ENCODE assay signal across 19 mouse cellular contexts in the genomic region with DNA sequence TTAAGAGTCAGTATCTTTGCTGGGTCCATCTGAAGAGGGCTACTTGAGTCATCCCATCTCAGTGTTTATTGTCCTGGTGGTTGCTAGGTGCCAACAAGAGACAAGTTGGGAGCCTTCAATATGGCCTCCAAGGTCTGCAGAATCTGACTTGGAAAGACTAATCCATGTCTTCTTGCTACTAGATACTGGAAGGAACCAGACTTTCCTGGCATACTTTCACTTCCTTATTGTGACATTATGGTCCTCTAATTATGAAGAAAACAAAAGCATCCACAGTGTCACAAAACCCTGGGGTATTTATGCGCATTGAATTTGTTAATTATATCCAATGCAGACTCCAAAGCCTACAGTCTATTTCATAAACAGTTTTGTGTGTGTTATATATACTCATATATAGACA.
"Had no signal": no experiment of that assay in that cellular context is flagged by ENCODE, and none has a peak within 500 bp of the region (broad histone marks: within the 10 kb centered on the region; RNA-seq: fewer than 3 reads in every experiment).

No protein-coding gene starts in this region.

- H3K4me2 ChIP-seq: liver, embryonic 13.5 days; liver, embryonic 15.5 days; lung, embryonic 15.5 days; midbrain, embryonic 12.5 days; neural tube, embryonic 12.5 days had no signal

- H3K4me1 ChIP-seq: liver, embryonic 13.5 days; liver, embryonic 15.5 days; lung, embryonic 15.5 days; midbrain, embryonic 10.5 days; midbrain, embryonic 12.5 days; neural tube, embryonic 12.5 days had no signal

- H3K27ac ChIP-seq: liver, embryonic 13.5 days; liver, embryonic 15.5 days; lung, embryonic 15.5 days; midbrain, embryonic 10.5 days; midbrain, embryonic 12.5 days; neural tube, embryonic 12.5 days had no signal

- H3K9ac ChIP-seq: liver, embryonic 13.5 days; liver, embryonic 15.5 days; liver, postnatal 0 days; lung, embryonic 15.5 days; midbrain, embryonic 12.5 days; neural tube, embryonic 12.5 days had no signal

- H3K36me3 ChIP-seq: liver, embryonic 13.5 days; liver, embryonic 15.5 days; lung, embryonic 15.5 days; midbrain, embryonic 10.5 days; midbrain, embryonic 12.5 days; neural tube, embryonic 12.5 days had no signal

- H3K9me3 ChIP-seq: liver, embryonic 13.5 days; liver, embryonic 15.5 days; lung, embryonic 15.5 days; midbrain, embryonic 10.5 days; midbrain, embryonic 12.5 days; neural tube, embryonic 12.5 days had no signal

- H3K27me3 ChIP-seq: liver, embryonic 13.5 days; liver, embryonic 15.5 days; lung, embryonic 15.5 days; midbrain, embryonic 12.5 days; neural tube, embryonic 12.5 days had no signal

- ATAC-seq: liver, postnatal 0 days; lung, postnatal 0 days; midbrain, embryonic 16.5 days had no signal

- H3K4me3 ChIP-seq: liver, embryonic 13.5 days; liver, embryonic 15.5 days; lung, embryonic 15.5 days; midbrain, embryonic 10.5 days; midbrain, embryonic 12.5 days; neural tube, embryonic 12.5 days had no signal

- DNase-seq: liver, embryonic 13.5 days; liver, postnatal 0 days; lung, adult 2 months; lung, postnatal 4 days; midbrain, embryonic 14.5 days; right cerebral cortex, adult 18-20 months; right cerebral cortex, postnatal 25 days; right cerebral cortex, postnatal 4 days; spleen, adult 18-20 months; thymus, adult 2 months; thymus, postnatal 25 days; thymus, postnatal 4 days had no signal
